Mouse (Mus musculus): ENCODE results near the gene Gpn3. TPM values are rescaled to one million over a fixed set of nuclear protein-coding genes. Genes with fewer than 3 reads are reported as not detected.

The Gpn3 gene
- 19.5 and 49.9 TPM in 2 replicates for total RNA-seq (2014; rRNA removed)
- polyA plus RNA-seq (2015; fragmentation: Nextera tagmentation; extraction: Ambion mirVana), result 43.0 and 44.3 TPM in 2 replicates

- WGBS, result under 1% methylated on average over 35 of the region's 46 CpGs
- H3K9me3 ChIP-seq (ENCODE audit: low read length), result no peaks in the 10 kb centered on the region
- peak within 1 kb of the TSS; percentile 83 for H3K9ac ChIP-seq (replicated peaks; ENCODE audit: low read length)
- peak; percentile 80 for ATAC-seq
- no peak for TF ChIP-seq CTCF (IDR thresholded peaks at IDR 0.05; ENCODE audit: low read depth)
- H3K27me3 ChIP-seq (ENCODE audit: insufficient read depth, low read length), result no peaks in the 10 kb centered on the region
- H3K27ac ChIP-seq, result peak within 1 kb of the TSS; percentile 97
- peak within 1 kb of the TSS; percentile 70 for H3K4me2 ChIP-seq (ENCODE audit: low read depth, low read length)
- DNase-seq (ENCODE audit: low spot score), result peak; percentile 40
- peak within 1 kb of the TSS; percentile 75 for H3K4me3 ChIP-seq (ENCODE audit: low read length)
- peaks cover 4% of the 10 kb centered on the region; the same call in 1 of the 2 replicates for H3K4me1 ChIP-seq (ENCODE audit: insufficient read depth, low read length)
- peaks cover 30% of the 10 kb centered on the region for H3K36me3 ChIP-seq (ENCODE audit: insufficient read depth, low read length)
These were observed at the start of gene Gpn3 for GRCm38 (mm10) chr5:122371591-122372191. TSS of gene Gpn3 (plus strand) at chr5:122371876.

GRCm38 (mm10) chr5:122323523-122323922 lies 48.2 kb upstream of the Gpn3 start:
- no peak overlapping the region for H3K4me2 ChIP-seq (ENCODE audit: low read depth, low read length)
- no peaks in the 10 kb centered on the region for H3K4me1 ChIP-seq (ENCODE audit: insufficient read depth, low read length)
- no peak overlapping the region for H3K9ac ChIP-seq (replicated peaks; ENCODE audit: low read length)
- H3K9me3 ChIP-seq (ENCODE audit: low read length), result no peaks in the 10 kb centered on the region
- no peak for TF ChIP-seq CTCF (IDR thresholded peaks at IDR 0.05; ENCODE audit: low read depth)
- H3K27ac ChIP-seq, result no peak overlapping the region
- ATAC-seq (no peak), DNase-seq (ENCODE audit: low spot score) (no peak)
- no peaks in the 10 kb centered on the region for H3K27me3 ChIP-seq (ENCODE audit: insufficient read depth, low read length)
- WGBS, result 54% methylated on average over 8 of the region's 8 CpGs
- peaks cover 10% of the 10 kb centered on the region; the same call in 1 of the 2 replicates for H3K36me3 ChIP-seq (ENCODE audit: insufficient read depth, low read length)
- no peak overlapping the region for H3K4me3 ChIP-seq (ENCODE audit: low read length)

GRCm38 (mm10) chr5:122324608-122325431 lies 46.9 kb upstream of the Gpn3 start:
- H3K27me3 ChIP-seq (ENCODE audit: insufficient read depth, low read length), result no peaks in the 10 kb centered on the region
- TF ChIP-seq CTCF (IDR thresholded peaks at IDR 0.05; ENCODE audit: low read depth), result peak; percentile 22; the same call in 1 of the 2 replicates
- H3K4me3 ChIP-seq (ENCODE audit: low read length), result no peak overlapping the region
- H3K4me2 ChIP-seq (ENCODE audit: low read depth, low read length), result no peak overlapping the region
- H3K36me3 ChIP-seq (ENCODE audit: insufficient read depth, low read length), result peaks cover 8% of the 10 kb centered on the region; the same call in 1 of the 2 replicates
- no peaks in the 10 kb centered on the region for H3K4me1 ChIP-seq (ENCODE audit: insufficient read depth, low read length)
- peak; percentile 59 for DNase-seq (ENCODE audit: low spot score)
- H3K9ac ChIP-seq (replicated peaks; ENCODE audit: low read length), result no peak overlapping the region
- H3K27ac ChIP-seq, result no peak overlapping the region
- 80% methylated on average over 23 of the region's 23 CpGs for WGBS
- ATAC-seq, result no peak
- H3K9me3 ChIP-seq (ENCODE audit: low read length), result no peaks in the 10 kb centered on the region

GRCm38 (mm10) chr5:122325477-122325876 lies 46.2 kb upstream of the Gpn3 start:
- ATAC-seq, result no peak
- Histone ChIP-seq H3K9ac (replicated peaks; ENCODE audit: low read length) (no peak overlapping the region), H3K4me1 (ENCODE audit: insufficient read depth, low read length) (no peaks in the 10 kb centered on the region), H3K27me3 (ENCODE audit: insufficient read depth, low read length) (no peaks in the 10 kb centered on the region), H3K4me2 (ENCODE audit: low read depth, low read length) (no peak overlapping the region), H3K36me3 (ENCODE audit: insufficient read depth, low read length) (peaks cover 5% of the 10 kb centered on the region; the same call in 1 of the 2 replicates), H3K4me3 (ENCODE audit: low read length) (no peak overlapping the region), H3K27ac (no peak overlapping the region), H3K9me3 (ENCODE audit: low read length) (no peaks in the 10 kb centered on the region)
- DNase-seq (ENCODE audit: low spot score), result no peak
- TF ChIP-seq CTCF (IDR thresholded peaks at IDR 0.05; ENCODE audit: low read depth), result no peak
- WGBS, result 78% methylated on average over 8 of the region's 8 CpGs

- TF ChIP-seq CTCF (IDR thresholded peaks at IDR 0.05; ENCODE audit: low read depth), result no peak
- no peak overlapping the region for H3K4me2 ChIP-seq (ENCODE audit: low read depth, low read length)
- WGBS, result 91% methylated on average over 3 of the region's 3 CpGs
These were observed 44.4 kb upstream of the Gpn3 start for GRCm38 (mm10) chr5:122327283-122327682.

GRCm38 (mm10) chr5:122330269-122330668 lies 41.4 kb upstream of the Gpn3 start:
- Histone ChIP-seq H3K36me3 (ENCODE audit: insufficient read depth, low read length) (peaks cover 5% of the 10 kb centered on the region; the same call in 1 of the 2 replicates), H3K9ac (replicated peaks; ENCODE audit: low read length) (no peak overlapping the region), H3K4me2 (ENCODE audit: low read depth, low read length) (no peak overlapping the region), H3K4me3 (ENCODE audit: low read length) (no peak overlapping the region), H3K9me3 (ENCODE audit: low read length) (no peaks in the 10 kb centered on the region), H3K27ac (no peak overlapping the region), H3K4me1 (ENCODE audit: insufficient read depth, low read length) (no peaks in the 10 kb centered on the region), H3K27me3 (ENCODE audit: insufficient read depth, low read length) (no peaks in the 10 kb centered on the region)
- 93% methylated on average over 4 of the region's 4 CpGs for WGBS
- no peak for TF ChIP-seq CTCF (IDR thresholded peaks at IDR 0.05; ENCODE audit: low read depth)
- DNase-seq (ENCODE audit: low spot score) (no peak), ATAC-seq (no peak)

More at GRCm38 (mm10) chr5:122327283-122327682, 44.4 kb upstream of the Gpn3 start:
- Histone ChIP-seq H3K36me3 (ENCODE audit: insufficient read depth, low read length) (peaks cover 5% of the 10 kb centered on the region; the same call in 1 of the 2 replicates), H3K9ac (replicated peaks; ENCODE audit: low read length) (no peak overlapping the region), H3K4me3 (ENCODE audit: low read length) (no peak overlapping the region), H3K27me3 (ENCODE audit: insufficient read depth, low read length) (no peaks in the 10 kb centered on the region), H3K9me3 (ENCODE audit: low read length) (no peaks in the 10 kb centered on the region), H3K27ac (no peak overlapping the region), H3K4me1 (ENCODE audit: insufficient read depth, low read length) (no peaks in the 10 kb centered on the region)
- ATAC-seq (no peak), DNase-seq (ENCODE audit: low spot score) (no peak)
